In the genomic region with DNA sequence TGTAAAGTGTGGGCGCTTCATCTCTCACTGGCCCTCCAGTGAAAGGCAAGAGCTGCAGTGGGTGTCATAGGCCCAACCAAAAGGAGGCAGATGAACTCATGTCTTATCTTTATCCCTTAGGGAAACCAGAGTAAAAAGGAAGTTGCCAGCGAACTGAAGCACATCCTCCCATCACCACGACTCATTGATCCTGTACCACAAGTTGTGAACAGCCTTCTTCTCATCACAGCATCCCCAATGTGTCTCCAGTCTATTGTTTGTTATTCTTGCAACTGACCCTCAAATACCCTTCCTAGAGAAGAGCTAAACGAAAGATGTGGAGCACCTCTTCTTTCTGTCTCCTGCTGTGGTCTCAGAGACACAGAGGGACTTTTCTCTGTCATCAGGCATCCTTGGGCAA, we compare ENCODE assay signal across 22 mouse cellular contexts.
A peak's percentile ranks its signal among the peaks of the same experiment; 100 is the strongest.
DNase-seq lines count a peak whose midpoint lies in the region; ATAC-seq and TF ChIP-seq lines count a peak whose summit lies in the region.
"Had no signal": no experiment of that assay in that cellular context is flagged by ENCODE, and none has a peak within 500 bp of the region (broad histone marks: within the 10 kb centered on the region; RNA-seq: fewer than 3 reads in every experiment).

No protein-coding gene starts in this region.

- no peak overlapping the region for H3K4me2 ChIP-seq in kidney, embryonic 14.5 days (replicated peaks; ENCODE audit: low read depth, low read length)
- no peak overlapping the region for H3K4me2 ChIP-seq in kidney, embryonic 16.5 days (replicated peaks; ENCODE audit: low read depth, low read length)
- H3K4me2 ChIP-seq in CH12.LX (ENCODE audit: insufficient read depth, low read depth, poor library complexity, severe bottlenecking) = no peak overlapping the region
- H3K4me2 ChIP-seq: embryonic facial prominence, embryonic 12.5 days; forebrain, embryonic 13.5 days; forebrain, embryonic 15.5 days had no signal

- no peaks in the 10 kb centered on the region for H3K4me1 ChIP-seq in kidney, embryonic 14.5 days (ENCODE audit: control insufficient read depth, insufficient read depth, low read length)
- H3K4me1 ChIP-seq in kidney, embryonic 16.5 days (ENCODE audit: insufficient read depth, low read length) = 0 out of 2 replicates have a peak, but pooled peaks cover 6% of the 10 kb centered on the region
- H3K4me1 ChIP-seq in CH12.LX (ENCODE audit: control insufficient read depth in 1 of 2, insufficient read depth in 2 of 2) = peaks cover 0 to 7% of the 10 kb centered on the region in 2 experiments; a peak in 2 of 4 replicates
- H3K4me1 ChIP-seq: embryonic facial prominence, embryonic 10.5 days; embryonic facial prominence, embryonic 12.5 days; forebrain, embryonic 15.5 days had no signal

- TF ChIP-seq CTCF in CH12.LX (conservative IDR thresholded peaks at IDR 0.05 in 1 of 2, IDR thresholded peaks at IDR 0.05 in 1 of 2; ENCODE audit: low read depth in 2 of 2, low read length in 2 of 2) = no peak

- TF ChIP-seq RAD21 in CH12.LX (IDR thresholded peaks at IDR 0.05; ENCODE audit: low read depth, low read length) = no peak

- WGBS in kidney, embryonic 14.5 days = 37% methylated on average over 4 of the region's 4 CpGs
- 44% methylated on average over 4 of the region's 4 CpGs for WGBS in kidney, embryonic 16.5 days

- H3K9me3 ChIP-seq in kidney, embryonic 14.5 days (ENCODE audit: control insufficient read depth, low read length) = no peaks in the 10 kb centered on the region
- H3K9me3 ChIP-seq in kidney, embryonic 16.5 days (ENCODE audit: low read length) = no peaks in the 10 kb centered on the region
- no peaks in the 10 kb centered on the region for H3K9me3 ChIP-seq in CH12.LX (replicated peaks; ENCODE audit: low read length)
- H3K9me3 ChIP-seq: embryonic facial prominence, embryonic 10.5 days; embryonic facial prominence, embryonic 12.5 days; forebrain, embryonic 13.5 days; forebrain, embryonic 15.5 days had no signal

- no peak overlapping the region for H3K9ac ChIP-seq in kidney, embryonic 14.5 days (ENCODE audit: low read depth, low read length)
- H3K9ac ChIP-seq in kidney, embryonic 16.5 days (replicated peaks; ENCODE audit: low read length) = no peak overlapping the region
- H3K9ac ChIP-seq in CH12.LX (ENCODE audit: insufficient read depth, low read depth) = no peak overlapping the region
- H3K9ac ChIP-seq: embryonic facial prominence, embryonic 12.5 days; forebrain, embryonic 13.5 days; forebrain, embryonic 15.5 days; forebrain, postnatal 0 days had no signal

- ATAC-seq in kidney, embryonic 14.5 days (ENCODE audit: low FRiP score, low TSS enrichment) = peak; percentile 78; the same call in 1 of the 2 replicates
- ATAC-seq in kidney, embryonic 16.5 days (ENCODE audit: low FRiP score, low TSS enrichment) = peak; percentile 80
- ATAC-seq: activated CD4-positive, CD25-positive, alpha-beta regulatory T cell, adult 4 months; forebrain, embryonic 13.5 days; forebrain, embryonic 15.5 days; forebrain, postnatal 0 days; Patski had no signal

- dilution Hi-C loops in CH12.LX (cut with MboI; ENCODE audit: extremely low pct_ligation_motif_present, extremely low pct_unique_long_range_greater_than_20kb, low sequenced_read_pairs) = no loop called here

- H3K4me3 ChIP-seq in kidney, embryonic 14.5 days (ENCODE audit: low read length) = no peak overlapping the region
- H3K4me3 ChIP-seq in kidney, embryonic 16.5 days (ENCODE audit: low read length) = no peak overlapping the region
- no peak overlapping the region for H3K4me3 ChIP-seq in CH12.LX (replicated peaks in 1 of 3; ENCODE audit: low read depth in 2 of 3, low read length in 2 of 3, poor library complexity in 1 of 3)
- H3K4me3 ChIP-seq: embryonic facial prominence, embryonic 10.5 days; embryonic facial prominence, embryonic 12.5 days; forebrain, embryonic 13.5 days; forebrain, embryonic 15.5 days had no signal

- no peak for DNase-seq in kidney, adult 18-20 months
- no peak for DNase-seq in kidney, adult 11 months
- DNase-seq in CH12.LX (ENCODE audit: extremely low read depth) = peak; percentile 15
- DNase-seq in retina, postnatal 1 day = no peak
- DNase-seq: adrenal gland, adult 8-10 months; adrenal gland, postnatal 14 days; adrenal gland, postnatal 36 days; cerebellum, adult 11-12 months; cerebellum, adult 2 months; cerebellum, adult 9-10 months; cerebellum, postnatal 10 days; cerebellum, postnatal 25 days; forebrain, postnatal 0 days had no signal

- H3K36me3 ChIP-seq in kidney, embryonic 14.5 days (ENCODE audit: control insufficient read depth, insufficient read depth, low read length) = no peaks in the 10 kb centered on the region
- no peaks in the 10 kb centered on the region for H3K36me3 ChIP-seq in kidney, embryonic 16.5 days (ENCODE audit: insufficient read depth, low read length)
- H3K36me3 ChIP-seq in CH12.LX (replicated peaks in 1 of 2; ENCODE audit: control insufficient read depth in 1 of 2, insufficient read depth in 1 of 2, low read length in 1 of 2) = no peaks in the 10 kb centered on the region
- H3K36me3 ChIP-seq: embryonic facial prominence, embryonic 10.5 days; embryonic facial prominence, embryonic 12.5 days; forebrain, embryonic 15.5 days; G1E had no signal

- in situ Hi-C loops in CH12.LX (cut with MboI; ENCODE audit: low pct_ligation_motif_present, low pct_unique_long_range_greater_than_20kb, low sequenced_read_pairs) = no loop called here

- H3K79me2 ChIP-seq in CH12.LX (replicated peaks; ENCODE audit: control insufficient read depth, extremely low read depth, insufficient read depth, poor library complexity, severe bottlenecking) = no peaks in the 10 kb centered on the region

- TF ChIP-seq EP300 in CH12.LX (IDR thresholded peaks at IDR 0.05; ENCODE audit: low read length) = no peak

- no peaks in the 10 kb centered on the region for H3K27me3 ChIP-seq in kidney, embryonic 14.5 days (ENCODE audit: control insufficient read depth, insufficient read depth, low read length)
- H3K27me3 ChIP-seq in kidney, embryonic 16.5 days (ENCODE audit: insufficient read depth, low read length) = no peaks in the 10 kb centered on the region
- no peaks in the 10 kb centered on the region for H3K27me3 ChIP-seq in CH12.LX (replicated peaks)
- H3K27me3 ChIP-seq: embryonic facial prominence, embryonic 12.5 days; forebrain, embryonic 13.5 days; forebrain, embryonic 15.5 days; Patski had no signal

- no peak for TF ChIP-seq POLR2A in CH12.LX (IDR thresholded peaks at IDR 0.05; ENCODE audit: low read depth, low read length)

- no peak overlapping the region for H3K27ac ChIP-seq in kidney, embryonic 14.5 days (ENCODE audit: low read depth, low read length)
- H3K27ac ChIP-seq in kidney, embryonic 16.5 days (ENCODE audit: low read length) = no peak overlapping the region
- H3K27ac ChIP-seq in CH12.LX (ENCODE audit: insufficient read depth, low read depth) = no peak overlapping the region
- H3K27ac ChIP-seq: embryonic facial prominence, embryonic 10.5 days; embryonic facial prominence, embryonic 12.5 days; forebrain, embryonic 13.5 days; forebrain, embryonic 15.5 days had no signal

TF ChIP-seq in CH12.LX, 34 proteins besides CTCF, POLR2A, EP300 and RAD21:
- TF ChIP-seq USF2 (conservative IDR thresholded peaks at IDR 0.05; ENCODE audit: low read depth, low read length) = no peak
- TF ChIP-seq GABPA (IDR thresholded peaks at IDR 0.05; ENCODE audit: insufficient replicate concordance, low read depth, low read length) = no peak
- TF ChIP-seq ETS1 (conservative IDR thresholded peaks at IDR 0.05; ENCODE audit: low read depth, low read length) = no peak
- no peak for TF ChIP-seq JUND (conservative IDR thresholded peaks at IDR 0.05; ENCODE audit: low read depth, low read length)
- TF ChIP-seq ZC3H11A (IDR thresholded peaks at IDR 0.05; ENCODE audit: low read depth, low read length) = no peak
- no peak for TF ChIP-seq ZMIZ1 (IDR thresholded peaks at IDR 0.05; ENCODE audit: low read depth, low read length)
- TF ChIP-seq HCFC1 (IDR thresholded peaks at IDR 0.05; ENCODE audit: low read depth, low read length) = no peak
- TF ChIP-seq CHD2 (IDR thresholded peaks at IDR 0.05; ENCODE audit: low read length) = no peak
